Mouse (Mus musculus): ENCODE results near the gene Grid1. TPM values are rescaled to one million over a fixed set of nuclear protein-coding genes. Genes with fewer than 3 reads are reported as not detected.

Grid1 gene
- polyA plus RNA-seq, 1 experiment from 2014 or later, result 0.25 TPM

DNA sequence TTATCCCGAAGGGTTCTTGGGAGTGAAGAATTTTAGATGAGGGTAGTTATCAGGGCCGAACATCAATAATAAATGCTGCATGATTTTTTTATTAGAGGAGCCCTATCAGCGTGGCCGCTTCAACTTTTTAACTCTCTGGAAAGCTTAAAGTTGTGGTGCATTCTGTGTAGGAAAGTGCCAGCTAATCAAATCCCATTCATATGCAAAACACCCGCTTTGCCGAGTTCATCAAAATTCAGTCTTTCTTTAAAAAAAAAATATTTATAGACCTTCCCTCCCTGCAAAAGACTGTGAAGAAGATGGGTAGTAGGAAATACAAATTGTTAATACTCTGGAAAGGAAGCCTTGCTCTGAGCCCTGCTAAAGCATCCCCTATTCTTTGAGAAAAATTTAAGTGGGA is 99.3 kb downstream of the Grid1 start:
- Histone ChIP-seq H3K4me2 (no peak overlapping the region), H3K36me3 (ENCODE audit: control insufficient read depth, insufficient read depth, low read length) (no peaks in the 10 kb centered on the region), H3K27me3 (replicated peaks; ENCODE audit: control insufficient read depth, insufficient read depth, low read length) (no peaks in the 10 kb centered on the region), H3K9me3 (ENCODE audit: control insufficient read depth, low read length) (no peaks in the 10 kb centered on the region), H3K4me3 (ENCODE audit: low read depth, low read length) (no peak overlapping the region), H3K4me1 (replicated peaks; ENCODE audit: control insufficient read depth, insufficient read depth, low read length) (no peaks in the 10 kb centered on the region), H3K9ac (ENCODE audit: low read depth, low read length) (no peak overlapping the region), H3K27ac (ENCODE audit: low read depth, low read length) (no peak overlapping the region)
- DNase-seq (ENCODE audit: low spot score) (no peak), ATAC-seq (replicated peaks; ENCODE audit: low FRiP score) (no peak)
- WGBS, result 74% methylated on average over 6 of the region's 6 CpGs

DNA sequence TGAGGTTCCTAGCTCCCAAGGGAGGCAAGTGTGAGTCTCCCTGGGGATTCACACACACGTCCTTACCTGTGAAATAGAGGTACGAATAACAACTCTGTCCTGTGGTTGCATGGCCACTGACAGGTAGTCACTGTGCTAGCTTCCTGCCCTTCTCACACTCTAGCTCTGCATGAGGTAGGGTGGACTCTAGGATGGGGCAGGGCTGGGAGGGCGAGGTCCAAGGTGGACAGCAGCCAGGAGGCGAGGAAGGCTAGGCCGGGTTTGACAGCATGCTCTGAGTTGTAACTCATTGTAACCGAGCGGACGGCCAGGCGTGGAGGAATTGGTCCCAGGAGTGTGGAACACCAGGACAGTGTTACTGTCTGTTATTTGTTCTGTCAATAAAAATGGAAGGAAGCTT is 101.4 kb downstream of the Grid1 start:
- DNase-seq (ENCODE audit: low spot score), result no peak
- Histone ChIP-seq H3K27me3 (replicated peaks; ENCODE audit: control insufficient read depth, insufficient read depth, low read length) (no peaks in the 10 kb centered on the region), H3K4me3 (ENCODE audit: low read depth, low read length) (no peak overlapping the region), H3K9me3 (ENCODE audit: control insufficient read depth, low read length) (no peaks in the 10 kb centered on the region), H3K4me2 (no peak overlapping the region), H3K4me1 (replicated peaks; ENCODE audit: control insufficient read depth, insufficient read depth, low read length) (no peaks in the 10 kb centered on the region), H3K9ac (ENCODE audit: low read depth, low read length) (no peak overlapping the region), H3K27ac (ENCODE audit: low read depth, low read length) (no peak overlapping the region), H3K36me3 (ENCODE audit: control insufficient read depth, insufficient read depth, low read length) (no peaks in the 10 kb centered on the region)
- WGBS, result 80% methylated on average over 9 of the region's 9 CpGs
- ATAC-seq (replicated peaks; ENCODE audit: low FRiP score), result no peak

DNA sequence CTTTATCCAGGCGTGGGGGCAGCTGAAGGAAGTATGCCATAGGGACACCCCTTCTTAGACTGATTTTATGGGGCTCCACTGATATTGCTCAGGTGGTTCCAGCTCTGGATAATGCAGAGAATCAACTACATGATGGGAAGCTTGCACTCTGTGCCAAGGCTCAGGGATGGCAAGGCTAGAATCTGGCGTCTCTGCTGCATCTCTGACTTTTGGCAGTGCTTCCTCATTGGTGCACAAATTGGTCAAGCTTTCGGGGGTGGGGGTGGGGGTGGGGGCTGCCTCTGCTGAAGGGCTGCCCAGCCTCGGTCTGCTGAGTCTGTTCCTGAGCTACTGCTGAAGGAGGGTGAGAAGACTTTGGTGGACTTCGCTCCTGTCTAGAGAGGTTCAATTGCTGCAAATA is 105.1 kb downstream of the Grid1 start:
- DNase-seq (ENCODE audit: low spot score) (no peak), ATAC-seq (replicated peaks; ENCODE audit: low FRiP score) (no peak)
- Histone ChIP-seq H3K4me3 (ENCODE audit: low read depth, low read length) (no peak overlapping the region), H3K27me3 (replicated peaks; ENCODE audit: control insufficient read depth, insufficient read depth, low read length) (no peaks in the 10 kb centered on the region), H3K27ac (ENCODE audit: low read depth, low read length) (no peak overlapping the region), H3K9me3 (ENCODE audit: control insufficient read depth, low read length) (no peaks in the 10 kb centered on the region), H3K4me1 (replicated peaks; ENCODE audit: control insufficient read depth, insufficient read depth, low read length) (no peaks in the 10 kb centered on the region), H3K36me3 (ENCODE audit: control insufficient read depth, insufficient read depth, low read length) (no peaks in the 10 kb centered on the region), H3K4me2 (no peak overlapping the region), H3K9ac (ENCODE audit: low read depth, low read length) (no peak overlapping the region)
- 63% methylated on average over 5 of the region's 5 CpGs for WGBS

DNA sequence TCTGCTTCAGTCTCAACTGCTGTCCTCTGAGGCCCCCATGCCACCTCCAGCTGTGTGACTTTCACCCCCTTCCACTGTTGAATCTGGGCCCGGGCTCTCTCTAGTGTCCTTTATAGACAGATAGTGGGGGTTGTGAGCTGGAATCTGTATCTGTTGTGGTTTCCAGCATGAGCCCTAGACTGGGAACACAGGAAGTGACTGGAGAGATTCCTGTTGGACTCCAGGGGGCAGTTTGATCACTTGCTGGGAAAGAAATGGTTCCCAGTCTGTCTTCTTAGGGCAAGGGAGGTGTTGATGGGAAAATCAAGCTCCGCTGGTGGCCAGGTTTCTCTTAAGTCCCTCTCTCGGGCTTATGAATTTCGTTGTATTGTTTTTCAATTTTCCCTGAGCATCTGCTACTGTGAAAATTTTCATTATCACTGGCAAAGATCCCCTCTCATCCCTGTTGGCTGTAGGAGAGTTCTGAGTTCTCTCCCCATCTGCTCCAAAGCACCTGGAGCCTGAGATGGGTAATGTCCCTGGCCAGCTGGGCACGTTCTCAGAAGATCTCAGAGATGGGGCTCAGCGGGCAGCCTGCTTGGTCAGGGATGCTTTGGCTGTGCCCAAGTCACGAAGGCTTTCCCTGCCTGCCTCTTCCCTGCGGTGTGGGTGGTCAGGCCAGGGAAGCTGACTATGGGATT is 110.3 kb downstream of the Grid1 start:
- Histone ChIP-seq H3K27me3 (replicated peaks; ENCODE audit: control insufficient read depth, insufficient read depth, low read length) (no peaks in the 10 kb centered on the region), H3K4me1 (replicated peaks; ENCODE audit: control insufficient read depth, insufficient read depth, low read length) (no peaks in the 10 kb centered on the region), H3K36me3 (ENCODE audit: control insufficient read depth, insufficient read depth, low read length) (no peaks in the 10 kb centered on the region), H3K9me3 (ENCODE audit: control insufficient read depth, low read length) (no peaks in the 10 kb centered on the region), H3K9ac (ENCODE audit: low read depth, low read length) (no peak overlapping the region), H3K27ac (ENCODE audit: low read depth, low read length) (no peak overlapping the region), H3K4me2 (no peak overlapping the region), H3K4me3 (ENCODE audit: low read depth, low read length) (no peak overlapping the region)
- 76% methylated on average over 8 of the region's 8 CpGs for WGBS
- DNase-seq (ENCODE audit: low spot score), result no peak
- no peak for ATAC-seq (replicated peaks; ENCODE audit: low FRiP score)

DNA sequence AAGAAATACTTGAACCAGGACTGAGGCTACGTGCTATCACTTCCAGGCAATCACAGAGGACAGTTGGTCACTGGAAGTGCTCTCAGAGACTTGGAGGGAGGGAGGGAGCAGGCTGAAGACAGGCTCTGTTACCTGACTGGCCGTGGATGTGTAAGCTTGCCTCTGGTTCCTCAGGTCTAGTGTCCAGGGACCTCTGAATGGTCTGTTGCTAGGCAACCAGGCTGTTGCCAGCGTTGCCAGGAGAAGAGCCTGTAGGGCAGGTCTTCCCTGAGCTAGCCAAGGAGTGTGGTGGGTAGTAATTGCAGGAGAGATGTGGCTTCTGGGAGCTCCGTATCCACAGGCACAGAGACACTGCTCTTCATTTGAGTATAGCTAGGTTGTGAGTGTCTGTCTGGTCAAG is 113.3 kb downstream of the Grid1 start:
- 51% methylated on average over 4 of the region's 4 CpGs for whole genome bisulfite sequencing
- no peak overlapping the region for H3K4me2 ChIP-seq
- no peaks in the 10 kb centered on the region for H3K4me1 ChIP-seq (replicated peaks; ENCODE audit: control insufficient read depth, insufficient read depth, low read length)
- no peaks in the 10 kb centered on the region for H3K9me3 ChIP-seq (ENCODE audit: control insufficient read depth, low read length)
- no peak overlapping the region for H3K9ac ChIP-seq (ENCODE audit: low read depth, low read length)
- no peaks in the 10 kb centered on the region for H3K36me3 ChIP-seq (ENCODE audit: control insufficient read depth, insufficient read depth, low read length)
- no peaks in the 10 kb centered on the region for H3K27me3 ChIP-seq (replicated peaks; ENCODE audit: control insufficient read depth, insufficient read depth, low read length)
- no peak overlapping the region for H3K4me3 ChIP-seq (ENCODE audit: low read depth, low read length)
- ATAC-seq (replicated peaks; ENCODE audit: low FRiP score) (no peak), DNase-seq (ENCODE audit: low spot score) (no peak)
- no peak overlapping the region for H3K27ac ChIP-seq (ENCODE audit: low read depth, low read length)

DNA sequence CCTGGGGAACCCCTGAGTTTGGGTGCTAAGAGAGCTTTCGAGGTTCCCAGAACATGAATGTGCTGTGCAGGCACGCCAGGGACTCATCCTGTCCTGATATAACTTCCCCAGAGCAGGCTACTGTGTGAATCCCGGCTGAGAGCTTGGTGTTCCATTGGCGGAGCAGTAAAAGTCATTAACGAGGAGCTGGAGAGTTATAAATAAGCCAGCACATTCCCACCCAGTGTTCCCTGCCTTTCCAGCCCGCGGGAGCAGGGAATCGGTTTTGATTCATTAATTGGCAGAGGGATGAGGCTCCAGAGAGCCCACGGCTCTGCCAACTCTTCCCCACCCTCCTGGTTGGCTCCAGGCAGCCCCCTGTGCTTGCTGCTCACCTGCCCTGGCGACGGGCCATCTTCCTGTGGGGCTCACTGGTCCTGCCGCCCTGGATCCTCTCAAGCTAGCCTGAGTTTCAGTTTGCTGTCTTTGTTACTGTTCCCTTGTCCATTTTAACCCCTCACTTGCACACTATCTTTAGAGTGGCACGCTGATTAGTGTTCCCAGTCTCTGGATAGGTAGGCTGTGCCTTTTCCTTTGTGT is 116.4 kb downstream of the Grid1 start:
- no peaks in the 10 kb centered on the region for H3K36me3 ChIP-seq (ENCODE audit: control insufficient read depth, insufficient read depth, low read length)
- ATAC-seq (replicated peaks; ENCODE audit: low FRiP score) (no peak), DNase-seq (ENCODE audit: low spot score) (no peak)
- no peak overlapping the region for H3K4me3 ChIP-seq (ENCODE audit: low read depth, low read length)
- H3K27me3 ChIP-seq (replicated peaks; ENCODE audit: control insufficient read depth, insufficient read depth, low read length), result no peaks in the 10 kb centered on the region
- no peaks in the 10 kb centered on the region for H3K4me1 ChIP-seq (replicated peaks; ENCODE audit: control insufficient read depth, insufficient read depth, low read length)
- no peak overlapping the region for H3K4me2 ChIP-seq
- no peaks in the 10 kb centered on the region for H3K9me3 ChIP-seq (ENCODE audit: control insufficient read depth, low read length)
- WGBS, result 50% methylated on average over 13 of the region's 13 CpGs
- no peak overlapping the region for H3K27ac ChIP-seq (ENCODE audit: low read depth, low read length)
- no peak overlapping the region for H3K9ac ChIP-seq (ENCODE audit: low read depth, low read length)

DNA sequence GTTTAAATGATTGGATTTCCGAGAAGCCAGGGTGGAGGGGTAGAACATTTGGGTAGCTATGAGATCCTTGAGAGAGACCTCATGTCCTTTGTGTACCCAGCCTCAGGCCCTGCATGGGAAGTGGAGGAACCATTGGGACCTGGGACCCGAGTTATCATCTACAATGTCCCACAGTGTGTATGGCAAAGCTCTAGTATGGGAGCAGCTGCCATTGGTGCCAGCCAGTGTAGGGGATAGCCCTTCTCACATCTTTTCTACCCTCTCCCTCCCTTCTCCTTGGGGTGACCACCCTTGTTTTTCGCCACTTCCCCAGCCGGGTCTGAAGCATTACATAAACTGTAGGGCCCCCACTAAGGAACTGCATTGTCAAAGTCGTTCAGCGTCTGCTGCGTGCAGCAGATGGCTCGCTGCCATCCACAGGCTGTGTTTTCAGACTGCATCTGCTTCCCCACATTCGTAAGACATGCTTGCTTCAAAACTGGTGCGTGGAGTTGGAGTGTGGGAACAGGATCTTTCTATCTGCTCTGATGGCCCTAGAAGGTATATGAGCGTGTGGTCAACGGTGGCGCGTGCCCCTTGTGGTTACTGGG is 124.6 kb downstream of the Grid1 start:
- Histone ChIP-seq H3K27me3 (replicated peaks; ENCODE audit: control insufficient read depth, insufficient read depth, low read length) (no peaks in the 10 kb centered on the region), H3K4me2 (no peak overlapping the region), H3K9ac (ENCODE audit: low read depth, low read length) (no peak overlapping the region), H3K36me3 (ENCODE audit: control insufficient read depth, insufficient read depth, low read length) (no peaks in the 10 kb centered on the region), H3K27ac (ENCODE audit: low read depth, low read length) (no peak overlapping the region), H3K9me3 (ENCODE audit: control insufficient read depth, low read length) (no peaks in the 10 kb centered on the region), H3K4me1 (replicated peaks; ENCODE audit: control insufficient read depth, insufficient read depth, low read length) (no peaks in the 10 kb centered on the region), H3K4me3 (ENCODE audit: low read depth, low read length) (no peak overlapping the region)
- 91% methylated on average over 14 of the region's 14 CpGs for WGBS
- DNase-seq (ENCODE audit: low spot score) (no peak), ATAC-seq (replicated peaks; ENCODE audit: low FRiP score) (no peak)

DNA sequence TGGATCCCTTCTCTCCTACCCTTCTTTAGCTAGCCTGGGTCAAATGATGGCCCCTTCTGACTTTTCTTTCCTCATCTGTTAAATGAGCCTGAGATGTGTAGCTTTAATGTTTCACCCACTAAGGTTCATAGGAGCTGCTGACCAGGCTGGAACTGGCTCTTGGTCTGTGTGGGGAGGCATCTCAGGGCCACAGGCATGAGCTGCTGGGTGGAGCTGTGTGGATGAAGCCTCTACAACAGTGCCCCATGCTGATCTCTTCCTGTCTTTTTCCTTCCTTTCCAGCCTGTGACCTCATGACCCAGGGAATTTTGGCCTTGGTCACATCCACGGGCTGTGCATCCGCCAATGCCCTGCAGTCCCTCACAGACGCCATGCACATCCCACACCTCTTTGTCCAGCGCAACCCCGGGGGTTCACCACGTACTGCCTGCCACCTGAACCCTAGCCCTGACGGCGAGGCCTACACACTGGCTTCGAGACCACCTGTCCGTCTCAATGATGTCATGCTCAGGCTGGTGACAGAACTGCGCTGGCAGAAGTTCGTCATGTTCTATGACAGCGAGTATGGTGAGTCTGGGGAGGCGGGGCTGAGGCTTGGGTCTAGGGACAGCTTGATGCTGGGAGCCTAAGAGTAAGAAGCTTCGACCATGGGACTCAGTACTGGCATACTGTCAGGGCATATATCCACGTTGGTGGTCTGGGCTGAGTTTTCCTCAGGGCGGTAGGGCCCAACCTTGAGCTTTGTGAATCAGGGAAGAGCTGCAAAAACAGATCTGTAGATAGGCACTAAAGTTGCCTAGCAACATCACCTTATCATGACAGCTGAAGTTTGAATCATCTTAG is 125.8 kb downstream of the Grid1 start:
- Histone ChIP-seq H3K36me3 (ENCODE audit: control insufficient read depth, insufficient read depth, low read length) (no peaks in the 10 kb centered on the region), H3K4me2 (no peak overlapping the region), H3K4me3 (ENCODE audit: low read depth, low read length) (no peak overlapping the region), H3K9ac (ENCODE audit: low read depth, low read length) (no peak overlapping the region), H3K9me3 (ENCODE audit: control insufficient read depth, low read length) (no peaks in the 10 kb centered on the region), H3K27me3 (replicated peaks; ENCODE audit: control insufficient read depth, insufficient read depth, low read length) (no peaks in the 10 kb centered on the region), H3K27ac (ENCODE audit: low read depth, low read length) (no peak overlapping the region), H3K4me1 (replicated peaks; ENCODE audit: control insufficient read depth, insufficient read depth, low read length) (no peaks in the 10 kb centered on the region)
- no peak for DNase-seq (ENCODE audit: low spot score)
- 86% methylated on average over 17 of the region's 17 CpGs for WGBS
- ATAC-seq (replicated peaks; ENCODE audit: low FRiP score), result no peak
